Mouse (Mus musculus) embryonic facial prominence, embryonic 11.5 days (tissue): Measurements from ENCODE around the gene Strbp. TPM values are rescaled to one million over a fixed set of nuclear protein-coding genes. Genes with fewer than 3 reads are reported as not detected.
A peak's percentile ranks its signal among the peaks of the same experiment; 100 is the strongest.

ENCODE experiments used
- ATAC-seq: fragments of 200-750 bp; cut with Nextera tagmentation; replicated peaks from 2 replicates; pipeline ENCODE4 v1.8.0; 2017; ENCODE audit warnings: low read depth; ENCODE audit not compliant: insufficient number of reproducible peaks, low FRiP score, low TSS enrichment
- DNase-seq: peaks from one replicate; pipeline ENCODE4 v3.0.0-alpha.2; 2015; ENCODE audit warnings: low spot score
- H3K27ac ChIP-seq: fragments of 300-500 bp; sonication (generic); replicated peaks from 2 replicates; pipeline ENCODE4 v1.5.1; 2014; ENCODE audit warnings: mild to moderate bottlenecking, low read depth, low read length, control low read depth
- H3K27me3 ChIP-seq: fragments of 300-500 bp; sonication (generic); 2 replicates; pipeline ENCODE4 v1.6.1; 2014; ENCODE audit warnings: mild to moderate bottlenecking, low read length, moderate library complexity, mixed read lengths; ENCODE audit not compliant: control insufficient read depth, insufficient read depth
- H3K36me3 ChIP-seq: fragments of 300-500 bp; sonication (generic); replicated peaks from 2 replicates; pipeline ENCODE4 v1.6.1; 2014; ENCODE audit warnings: low read depth, mild to moderate bottlenecking, low read length, moderate library complexity, mixed read lengths; ENCODE audit not compliant: control insufficient read depth, insufficient read depth
- H3K4me1 ChIP-seq: fragments of 300-500 bp; sonication (generic); 2 replicates; pipeline ENCODE4 v1.6.1; 2014; ENCODE audit warnings: low read length, mixed read lengths; ENCODE audit not compliant: control insufficient read depth, insufficient read depth
- H3K4me2 ChIP-seq: fragments of 300-500 bp; sonication (generic); 2 replicates; pipeline ENCODE4 v1.6.1; 2014; ENCODE audit warnings: low read depth, mild to moderate bottlenecking, control low read depth, low read length, moderate library complexity
- H3K4me3 ChIP-seq: fragments of 300-500 bp; sonication (generic); 2 replicates; pipeline ENCODE4 v1.5.1; 2014; ENCODE audit warnings: low read depth, low read length, control low read depth
- H3K9ac ChIP-seq: fragments of 300-500 bp; sonication (generic); replicated peaks from 2 replicates; pipeline ENCODE4 v1.6.1; 2014; ENCODE audit warnings: mild to moderate bottlenecking, control low read depth, low read length
- H3K9me3 ChIP-seq: fragments of 300-500 bp; sonication (generic); replicated peaks from 2 replicates; pipeline ENCODE4 v1.6.1; 2016; ENCODE audit warnings: mild to moderate bottlenecking, low read length, inconsistent platforms, mixed read lengths; ENCODE audit not compliant: control insufficient read depth
- WGBS: fragments of 180-500 bp; shearing (Covaris S2); extraction: QIAGEN DNeasy Blood & Tissue Kit; methylation state at CpG from one replicate; pipeline ENCODE4 v1.1.7; 2014; 5-methylcytosine and 5-hydroxymethylcytosine counted together
- polyA plus RNA-seq: library from polyadenylated mRNA; unstranded; fragments of >200 nt; fragmentation: Nextera tagmentation; extraction: Ambion mirVana; gene quantifications from 2 replicates; pipeline ENCODE4 v1.2.1, GENCODE M21; 2014

Gene Strbp
- polyA plus RNA-seq, 1 experiment from 2014 or later, result 68.8 TPM

- no peak for DNase-seq
- Histone ChIP-seq H3K4me3 (no peak overlapping the region), H3K36me3 (peaks cover 5% of the 10 kb centered on the region), H3K27ac (no peak overlapping the region), H3K27me3 (no peaks in the 10 kb centered on the region), H3K9ac (no peak overlapping the region), H3K9me3 (no peaks in the 10 kb centered on the region), H3K4me2 (no peak overlapping the region), H3K4me1 (no peaks in the 10 kb centered on the region)
- ATAC-seq, result no peak
Measured at GRCm38 (mm10) chr2:37479559-37479958, 224.1 kb downstream of the Strbp start.

- no peak overlapping the region for H3K4me2 ChIP-seq
- WGBS, result 95% methylated on average over 4 of the region's 4 CpGs
Measured at GRCm38 (mm10) chr2:37466266-37466665, 237.4 kb downstream of the Strbp start.

GRCm38 (mm10) chr2:37460707-37461106 lies 243.0 kb downstream of the Strbp start:
- no peaks in the 10 kb centered on the region for H3K27me3 ChIP-seq
- no peak overlapping the region for H3K27ac ChIP-seq
- no peak overlapping the region for H3K4me3 ChIP-seq
- no peak overlapping the region for H3K4me2 ChIP-seq
- no peaks in the 10 kb centered on the region for H3K9me3 ChIP-seq
- no peak for ATAC-seq
- no peaks in the 10 kb centered on the region for H3K36me3 ChIP-seq
- WGBS, result 95% methylated on average over 4 of the region's 4 CpGs
- no peak for DNase-seq
- H3K9ac ChIP-seq, result no peak overlapping the region
- H3K4me1 ChIP-seq, result no peaks in the 10 kb centered on the region

More at GRCm38 (mm10) chr2:37466266-37466665, 237.4 kb downstream of the Strbp start:
- H3K36me3 ChIP-seq, result no peaks in the 10 kb centered on the region
- no peak overlapping the region for H3K27ac ChIP-seq
- no peak overlapping the region for H3K9ac ChIP-seq
- ATAC-seq (no peak), DNase-seq (no peak)
- H3K4me3 ChIP-seq, result no peak overlapping the region
- no peaks in the 10 kb centered on the region for H3K9me3 ChIP-seq
- H3K4me1 ChIP-seq, result no peaks in the 10 kb centered on the region
- H3K27me3 ChIP-seq, result no peaks in the 10 kb centered on the region

- 1% methylated on average over 17 of the region's 24 CpGs for WGBS
- peak overlapping the region; percentile 90 for H3K4me3 ChIP-seq
- H3K27me3 ChIP-seq, result no peaks in the 10 kb centered on the region
- DNase-seq (peak; percentile 66), ATAC-seq (peak; percentile 94)
- no peaks in the 10 kb centered on the region for H3K36me3 ChIP-seq
- peak overlapping the region; percentile 78 for H3K4me2 ChIP-seq
- H3K9me3 ChIP-seq, result no peaks in the 10 kb centered on the region
- peak overlapping the region; percentile 62 for H3K27ac ChIP-seq
- no peaks in the 10 kb centered on the region for H3K4me1 ChIP-seq
- peak overlapping the region; percentile 90 for H3K9ac ChIP-seq
Measured at GRCm38 (mm10) chr2:37452376-37452760, 251.3 kb downstream of the Strbp start.

GRCm38 (mm10) chr2:37451667-37452375 lies 251.8 kb downstream of the Strbp start:
- Histone ChIP-seq H3K27ac (peak overlapping the region; percentile 62), H3K4me1 (no peaks in the 10 kb centered on the region), H3K27me3 (no peaks in the 10 kb centered on the region), H3K9me3 (no peaks in the 10 kb centered on the region), H3K4me3 (peak overlapping the region; percentile 90), H3K4me2 (peak overlapping the region; percentile 78), H3K9ac (peak overlapping the region; percentile 90), H3K36me3 (no peaks in the 10 kb centered on the region)
- DNase-seq (peak; percentile 96), ATAC-seq (peak; percentile 97)
- WGBS, result 10% methylated on average over 34 of the region's 44 CpGs

- Histone ChIP-seq H3K27ac (peak within 1 kb of the TSS; percentile 60; the same call in 1 of the 2 replicates), H3K9ac (peak within 1 kb of the TSS; percentile 81), H3K4me3 (peak within 1 kb of the TSS; percentile 59), H3K4me1 (no peaks in the 10 kb centered on the region), H3K27me3 (no peaks in the 10 kb centered on the region), H3K36me3 (no peaks in the 10 kb centered on the region), H3K4me2 (peak within 1 kb of the TSS; percentile 56), H3K9me3 (no peaks in the 10 kb centered on the region)
- DNase-seq, result peak; percentile 97
- peak; percentile 98 for ATAC-seq
- 0% methylated on average over 50 of the region's 51 CpGs for WGBS
Measured at GRCm38 (mm10) chr2:37442611-37443591, 260.8 kb downstream of the Strbp start, which contains the start of the genes Zbtb26, Zbtb6 and Rabgap1. Gene Zbtb26 (minus strand): TSS chr2:37443135. Gene Zbtb6 (minus strand): TSS chr2:37443171. Gene Rabgap1 (plus strand): TSS chr2:37443279.
